Mouse (Mus musculus) stomach, embryonic 14.5 days (tissue): Measurements from ENCODE around the gene Gm20715. TPM values are rescaled to one million over a fixed set of nuclear protein-coding genes. Genes with fewer than 3 reads are reported as not detected.
A peak's percentile ranks its signal among the peaks of the same experiment; 100 is the strongest.
"Not testable (repeated sequence)": the region's sequence is repeated elsewhere in the genome, so short reads cannot be mapped to it uniquely, and the experiment has no call there.

Experiments
- ATAC-seq: fragments of 200-750 bp; cut with Nextera tagmentation; 2 replicates; pipeline ENCODE4 v1.8.0; 2017; ENCODE audit warnings: low read depth, moderate TSS enrichment; ENCODE audit not compliant: insufficient number of reproducible peaks, insufficient read depth, low FRiP score
- H3K27ac ChIP-seq: fragments of 300-500 bp; sonication (generic); 2 replicates; pipeline ENCODE4 v1.5.1; 2014; ENCODE audit warnings: mild to moderate bottlenecking, low read length, moderate library complexity, mixed read lengths
- H3K27me3 ChIP-seq: fragments of 300-500 bp; sonication (generic); 2 replicates; pipeline ENCODE4 v1.6.1; 2014; ENCODE audit warnings: low read length, control low read depth, mixed read lengths; ENCODE audit not compliant: control insufficient read depth, insufficient read depth
- H3K36me3 ChIP-seq: fragments of 300-500 bp; sonication (generic); 2 replicates; pipeline ENCODE4 v1.6.1; 2014; ENCODE audit warnings: mild to moderate bottlenecking, control low read depth, low read length, moderate library complexity, mixed read lengths; ENCODE audit not compliant: control insufficient read depth, insufficient read depth
- H3K4me1 ChIP-seq: fragments of 300-500 bp; sonication (generic); 2 replicates; pipeline ENCODE4 v1.6.1; 2014; ENCODE audit warnings: low read length, control low read depth, mixed read lengths; ENCODE audit not compliant: control insufficient read depth, insufficient read depth
- H3K4me2 ChIP-seq: fragments of 300-500 bp; sonication (generic); replicated peaks from 2 replicates; pipeline ENCODE4 v1.6.1; 2014; ENCODE audit warnings: low read depth, low read length, control low read depth
- H3K4me3 ChIP-seq: fragments of 300-500 bp; sonication (generic); 2 replicates; pipeline ENCODE4 v1.5.1; 2014; ENCODE audit warnings: low read depth, low read length, control low read depth
- H3K9ac ChIP-seq: fragments of 300-500 bp; sonication (generic); replicated peaks from 2 replicates; pipeline ENCODE4 v1.6.1; 2014; ENCODE audit warnings: low read depth, mild to moderate bottlenecking, control low read depth, low read length, moderate library complexity, mixed read lengths
- H3K9me3 ChIP-seq: fragments of 300-500 bp; sonication (generic); 2 replicates; pipeline ENCODE4 v1.6.1; 2016; ENCODE audit warnings: low read depth, low read length, control low read depth; ENCODE audit not compliant: control insufficient read depth
- WGBS: fragments of 180-500 bp; shearing (Covaris S2); extraction: QIAGEN DNeasy Blood & Tissue Kit; methylation state at CpG from one replicate; pipeline ENCODE4 v1.1.7; 2014; 5-methylcytosine and 5-hydroxymethylcytosine counted together
- polyA plus RNA-seq: library from polyadenylated mRNA; unstranded; fragments of >200 nt; fragmentation: Nextera tagmentation; extraction: Ambion mirVana; gene quantifications from 2 replicates; pipeline ENCODE4 v1.2.1, GENCODE M21; 2014

The Gm20715 gene
- polyA plus RNA-seq, result not detected in 2 replicates

DNA sequence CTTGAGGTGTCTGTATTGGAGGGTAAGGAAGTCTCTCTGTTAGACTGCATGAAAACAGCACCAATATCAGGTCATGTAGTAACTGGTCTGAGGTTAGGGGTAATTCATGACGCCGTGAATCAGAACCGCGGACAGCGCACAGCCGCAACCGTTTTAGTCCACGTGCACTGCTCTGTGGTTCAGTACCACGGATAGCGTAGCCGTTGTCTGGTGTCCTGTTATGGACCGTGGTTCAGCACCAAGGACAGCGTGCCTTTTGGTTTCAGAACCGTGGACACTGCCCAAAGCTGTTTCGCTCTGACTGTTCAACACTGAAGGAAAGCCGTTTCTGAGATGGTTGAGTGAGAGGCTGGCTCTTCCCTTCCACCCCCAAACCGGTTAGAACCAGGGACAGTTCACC is at the start of gene Gm20715:
Gene Gm20715 (plus strand): TSS at position 235 of the 400 bp plus-strand sequence.
- Histone ChIP-seq H3K9me3 (no peaks in the 10 kb centered on the region), H3K4me1 (no peaks in the 10 kb centered on the region), H3K4me2 (no peak within 1 kb of the TSS), H3K27ac (no peak within 1 kb of the TSS), H3K36me3 (no peaks in the 10 kb centered on the region), H3K9ac (no peak within 1 kb of the TSS), H3K4me3 (no peak within 1 kb of the TSS), H3K27me3 (no peaks in the 10 kb centered on the region)
- peak; percentile 92 for ATAC-seq
- WGBS, result 1% methylated on average over 17 of the region's 17 CpGs

DNA sequence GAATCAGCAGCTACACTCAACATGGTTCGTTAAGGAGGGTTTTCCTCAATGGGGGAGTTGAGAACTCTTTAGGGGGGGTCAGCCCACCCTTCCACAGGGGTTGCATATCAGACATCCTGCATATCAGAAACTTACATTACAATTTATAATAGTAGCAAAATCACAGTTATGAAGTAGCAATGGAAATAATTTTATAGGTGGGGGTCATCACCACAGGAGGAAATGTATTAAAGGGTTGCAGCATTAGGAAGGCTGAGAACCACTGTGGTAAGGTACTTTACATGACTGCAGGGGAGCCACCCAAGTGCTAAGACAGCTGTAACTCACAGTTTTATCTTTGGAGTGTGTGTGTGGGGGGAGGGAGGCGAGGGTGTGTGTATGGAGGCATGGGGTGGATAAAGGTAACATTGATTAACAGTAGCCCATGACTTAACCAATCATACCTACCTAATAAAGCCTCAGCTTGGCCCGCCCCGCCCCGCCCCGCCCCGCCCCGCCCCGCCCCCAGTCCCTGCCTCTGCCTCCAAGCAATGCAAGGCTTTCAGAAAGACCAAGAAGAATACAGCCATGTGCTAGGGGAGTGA is 49.5 kb upstream of the Gm20715 start:
- Histone ChIP-seq H3K36me3 (no peaks in the 10 kb centered on the region), H3K4me3 (no peak overlapping the region), H3K4me2 (no peak overlapping the region), H3K9ac (no peak overlapping the region), H3K27me3 (no peaks in the 10 kb centered on the region), H3K9me3 (no peaks in the 10 kb centered on the region), H3K27ac (no peak overlapping the region), H3K4me1 (peaks cover 6% of the 10 kb centered on the region; the same call in 1 of the 2 replicates)
- 13% methylated on average over 9 of the region's 9 CpGs for WGBS
- ATAC-seq, result no peak

DNA sequence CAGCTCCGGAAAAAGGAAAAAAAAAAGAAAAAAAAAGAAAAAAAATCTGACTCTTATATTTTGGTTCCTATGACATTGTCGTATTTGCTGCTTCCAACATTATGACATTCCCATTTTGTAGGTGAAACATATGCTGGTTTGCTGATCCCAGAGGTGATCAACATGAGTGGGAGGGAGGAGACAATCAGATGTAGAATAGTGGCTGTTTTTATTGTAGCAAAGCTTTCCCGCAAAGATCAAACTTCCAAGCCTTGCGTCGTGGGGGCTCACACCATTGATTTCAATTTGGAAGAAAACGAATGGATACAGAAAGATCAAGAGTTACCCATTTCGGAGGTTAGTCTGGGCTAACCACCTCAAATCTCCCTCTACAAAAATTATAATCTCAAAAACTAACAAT is 48.3 kb upstream of the Gm20715 start:
- Histone ChIP-seq H3K4me1 (peaks cover 6% of the 10 kb centered on the region; the same call in 1 of the 2 replicates), H3K9ac (0 out of 2 replicates have a peak overlapping the region, but pooled peaks have one; percentile 36), H3K4me3 (peak overlapping the region; percentile 53), H3K27me3 (no peaks in the 10 kb centered on the region), H3K9me3 (no peaks in the 10 kb centered on the region), H3K36me3 (no peaks in the 10 kb centered on the region), H3K27ac (peak overlapping the region; percentile 82), H3K4me2 (peak overlapping the region; percentile 49)
- ATAC-seq, result no peak
- WGBS, result 27% methylated on average over 7 of the region's 7 CpGs

DNA sequence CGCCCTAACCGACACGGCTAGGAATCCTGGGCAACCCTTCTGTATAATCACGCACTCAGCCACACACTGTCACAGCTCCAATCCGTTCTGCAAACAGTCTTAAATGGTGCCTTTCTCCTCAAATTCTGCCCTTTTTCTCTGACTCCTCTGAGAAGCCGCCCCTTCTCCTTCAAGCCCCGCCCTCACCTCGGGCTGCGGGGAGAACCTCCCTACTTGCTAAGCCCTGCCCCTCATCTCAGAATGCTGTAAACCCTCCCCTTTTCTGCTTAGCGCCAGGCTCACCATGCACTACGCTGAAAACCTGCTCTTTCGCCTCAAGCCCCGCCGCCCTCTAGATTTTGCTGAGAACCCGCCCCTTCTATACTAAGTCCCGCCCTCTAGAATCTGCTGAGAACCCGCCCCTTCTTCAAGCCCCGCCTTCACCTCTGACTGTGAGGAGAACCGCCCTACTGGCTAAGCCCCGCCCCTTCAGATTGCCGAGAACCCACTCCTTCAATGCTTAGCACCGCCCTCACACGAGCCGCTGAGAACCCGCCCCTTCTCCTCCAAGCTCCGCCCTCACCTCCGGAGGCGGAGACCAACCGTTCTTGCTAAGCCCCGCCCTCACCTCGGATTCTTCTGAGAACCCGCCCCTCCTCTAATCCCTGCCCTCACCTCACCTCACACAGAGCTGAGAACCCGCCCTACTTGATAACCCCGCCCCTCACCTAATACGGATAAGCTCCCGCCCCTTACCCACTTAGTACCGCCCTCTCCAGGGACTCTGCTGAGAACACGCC is 47.6 kb upstream of the Gm20715 start:
- no peaks in the 10 kb centered on the region for H3K36me3 ChIP-seq
- peak; percentile 94 for ATAC-seq
- peak overlapping the region; percentile 36; the same call in 1 of the 2 replicates for H3K9ac ChIP-seq
- peak overlapping the region; percentile 49 for H3K4me2 ChIP-seq
- H3K9me3 ChIP-seq, result no peaks in the 10 kb centered on the region
- H3K27me3 ChIP-seq, result no peaks in the 10 kb centered on the region
- under 1% methylated on average over 38 of the region's 38 CpGs for WGBS
- peak overlapping the region; percentile 53 for H3K4me3 ChIP-seq
- peaks cover 6% of the 10 kb centered on the region; the same call in 1 of the 2 replicates for H3K4me1 ChIP-seq
- peak overlapping the region; percentile 82 for H3K27ac ChIP-seq

DNA sequence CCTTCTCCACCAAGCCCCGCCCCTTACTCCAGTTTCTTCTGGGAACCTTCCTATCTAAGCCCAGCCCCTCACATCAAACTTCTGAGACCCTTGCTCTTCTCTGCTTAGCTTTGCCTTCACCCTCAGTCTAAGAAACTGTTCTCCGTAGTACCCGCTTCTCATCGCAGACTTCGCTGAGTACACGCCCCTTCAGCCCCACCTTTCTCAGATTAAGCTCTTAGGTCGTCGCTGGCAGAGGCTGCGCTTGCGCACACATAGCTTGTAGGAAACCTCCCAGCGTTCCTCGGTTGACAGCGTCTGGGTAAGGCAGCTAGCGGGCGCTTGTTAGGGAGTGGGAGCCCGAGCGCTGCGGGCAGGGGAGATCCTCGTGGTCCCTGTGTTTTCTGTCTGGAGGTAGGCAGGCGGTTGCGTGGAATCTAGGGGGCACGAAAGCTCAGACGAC is 47.0 kb upstream of the Gm20715 start, which contains the start of gene Zfp78:
Gene Zfp78 (plus strand): TSS at position 234 of the 442 bp plus-strand sequence.
- no peaks in the 10 kb centered on the region for H3K36me3 ChIP-seq
- ATAC-seq, result peak; percentile 80
- H3K4me2 ChIP-seq, result peak within 1 kb of the TSS; percentile 49
- no peaks in the 10 kb centered on the region for H3K9me3 ChIP-seq
- H3K9ac ChIP-seq, result peak within 1 kb of the TSS; percentile 47
- peaks cover 6% of the 10 kb centered on the region; the same call in 1 of the 2 replicates for H3K4me1 ChIP-seq
- peak within 1 kb of the TSS; percentile 82 for H3K27ac ChIP-seq
- H3K4me3 ChIP-seq, result peak within 1 kb of the TSS; percentile 53
- no peaks in the 10 kb centered on the region for H3K27me3 ChIP-seq
- WGBS, result under 1% methylated on average over 23 of the region's 23 CpGs

DNA sequence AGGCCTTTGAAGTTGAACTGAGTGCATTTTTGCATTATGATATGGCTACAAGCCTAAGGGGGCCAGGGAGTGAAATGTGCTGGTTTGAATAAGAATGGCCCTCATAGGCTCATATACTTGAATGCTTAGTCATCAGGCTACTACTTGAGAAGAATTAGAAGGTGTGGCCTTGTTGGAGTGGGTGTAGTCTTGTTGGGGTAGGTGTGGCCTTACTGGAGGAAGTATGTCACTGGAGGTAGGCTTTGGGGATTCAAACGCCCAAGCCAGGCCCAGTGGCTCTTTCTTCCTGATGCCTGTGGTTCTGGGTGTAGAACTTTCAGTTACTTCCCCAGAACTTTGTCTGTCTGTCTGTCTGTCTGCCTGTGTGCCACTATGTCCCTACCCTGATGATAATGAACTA is 45.3 kb upstream of the Gm20715 start:
- WGBS, result 71% methylated on average over 1 of the region's 1 CpGs
- H3K4me1 ChIP-seq, result peaks cover 6% of the 10 kb centered on the region; the same call in 1 of the 2 replicates
- H3K9me3 ChIP-seq, result no peaks in the 10 kb centered on the region
- no peak overlapping the region for H3K4me3 ChIP-seq
- no peak for ATAC-seq
- H3K4me2 ChIP-seq, result no peak overlapping the region
- no peaks in the 10 kb centered on the region for H3K36me3 ChIP-seq
- H3K9ac ChIP-seq, result no peak overlapping the region
- no peak overlapping the region for H3K27ac ChIP-seq
- H3K27me3 ChIP-seq, result no peaks in the 10 kb centered on the region

DNA sequence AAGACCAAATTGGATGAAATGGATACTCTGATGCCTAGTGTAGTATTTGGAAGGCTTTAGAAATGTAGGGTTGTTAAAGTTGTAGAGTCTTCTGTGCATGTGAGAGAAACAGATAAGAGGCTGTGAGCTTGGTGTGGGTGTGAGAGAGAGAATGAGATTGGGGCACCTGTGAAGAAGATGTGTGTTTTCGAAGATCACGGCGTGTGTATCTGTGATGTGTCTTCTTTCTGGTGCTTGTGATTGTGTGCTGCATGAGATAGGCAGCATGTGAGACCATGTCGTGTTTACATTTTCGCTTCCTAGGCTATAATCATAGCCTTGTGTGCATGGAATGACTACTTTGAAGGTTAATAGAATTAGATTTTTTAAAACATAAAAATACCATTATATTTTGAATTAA is 42.9 kb upstream of the Gm20715 start:
- Histone ChIP-seq H3K4me1 (peaks cover 6% of the 10 kb centered on the region; the same call in 1 of the 2 replicates), H3K4me2 (no peak overlapping the region), H3K27me3 (no peaks in the 10 kb centered on the region), H3K9me3 (no peaks in the 10 kb centered on the region), H3K4me3 (no peak overlapping the region), H3K9ac (no peak overlapping the region), H3K27ac (no peak overlapping the region), H3K36me3 (no peaks in the 10 kb centered on the region)
- 92% methylated on average over 5 of the region's 5 CpGs for WGBS
- ATAC-seq, result no peak

DNA sequence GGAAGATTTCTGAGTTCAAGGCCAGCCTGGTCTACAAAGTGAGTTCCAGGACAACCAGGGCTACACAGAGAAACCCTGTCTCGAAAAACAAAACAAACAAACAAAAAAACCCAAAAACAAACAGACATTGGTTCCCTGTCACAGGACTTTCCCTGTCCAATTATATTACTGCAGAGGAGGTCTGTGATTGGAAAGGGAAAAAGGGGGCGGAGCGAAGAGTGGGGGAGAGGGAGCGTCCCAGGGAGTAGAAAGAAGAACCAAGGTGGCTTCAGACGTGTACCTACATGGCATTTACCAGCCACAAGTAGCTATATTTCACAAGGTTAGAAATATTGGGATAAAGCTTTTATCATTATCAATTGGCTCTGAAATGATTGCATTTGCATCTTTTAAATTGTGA is 41.9 kb upstream of the Gm20715 start:
- not testable (repeated sequence) for H3K27ac ChIP-seq, H3K27me3 ChIP-seq, H3K4me1 ChIP-seq, H3K36me3 ChIP-seq, H3K9ac ChIP-seq, H3K4me2 ChIP-seq, H3K9me3 ChIP-seq, ATAC-seq, H3K4me3 ChIP-seq
- WGBS, result 78% methylated on average over 5 of the region's 5 CpGs
